Mouse (Mus musculus): ENCODE results near the gene Ncln. TPM values are rescaled to one million over a fixed set of nuclear protein-coding genes. Genes with fewer than 3 reads are reported as not detected.
A peak's percentile ranks its signal among the peaks of the same experiment; 100 is the strongest.

The Ncln gene
- polyA plus RNA-seq, 1 experiment from 2014 or later, result 64.7 TPM

GRCm38 (mm10) chr10:81538321-81539048 lies 42.3 kb upstream of the Ncln start:
- no peaks in the 10 kb centered on the region for H3K27me3 ChIP-seq (replicated peaks; ENCODE audit: control insufficient read depth, insufficient read depth, low read length)
- no peaks in the 10 kb centered on the region for H3K9me3 ChIP-seq (ENCODE audit: control insufficient read depth, low read length)
- ATAC-seq (ENCODE audit: low read depth) (no peak), DNase-seq (ENCODE audit: low spot score) (no peak)
- no peak overlapping the region for H3K4me3 ChIP-seq (ENCODE audit: low read depth, low read length)
- no peak overlapping the region for H3K4me2 ChIP-seq (ENCODE audit: low read depth, low read length)
- H3K4me1 ChIP-seq (ENCODE audit: control insufficient read depth, insufficient read depth, low read length), result peaks cover 4% of the 10 kb centered on the region
- WGBS, result 86% methylated on average over 3 of the region's 3 CpGs
- H3K36me3 ChIP-seq (ENCODE audit: control insufficient read depth, insufficient read depth, low read length), result peaks cover 25% of the 10 kb centered on the region; the same call in 1 of the 2 replicates
- H3K9ac ChIP-seq (ENCODE audit: low read depth, low read length), result no peak overlapping the region
- no peak overlapping the region for H3K27ac ChIP-seq (replicated peaks; ENCODE audit: low read depth, low read length)

- H3K4me2 ChIP-seq (ENCODE audit: low read depth, low read length), result no peak overlapping the region
- H3K4me3 ChIP-seq (ENCODE audit: low read depth, low read length), result no peak overlapping the region
- ATAC-seq (ENCODE audit: low read depth), result no peak
- 91% methylated on average over 2 of the region's 2 CpGs for WGBS
- H3K27ac ChIP-seq (replicated peaks; ENCODE audit: low read depth, low read length), result no peak overlapping the region
- H3K36me3 ChIP-seq (ENCODE audit: control insufficient read depth, insufficient read depth, low read length), result peaks cover 34% of the 10 kb centered on the region
- no peaks in the 10 kb centered on the region for H3K9me3 ChIP-seq (ENCODE audit: control insufficient read depth, low read length)
- DNase-seq (ENCODE audit: low spot score), result no peak
- H3K27me3 ChIP-seq (replicated peaks; ENCODE audit: control insufficient read depth, insufficient read depth, low read length), result no peaks in the 10 kb centered on the region
- H3K4me1 ChIP-seq (ENCODE audit: control insufficient read depth, insufficient read depth, low read length), result no peaks in the 10 kb centered on the region
- H3K9ac ChIP-seq (ENCODE audit: low read depth, low read length), result no peak overlapping the region
Observed at GRCm38 (mm10) chr10:81537429-81537828, 41.2 kb upstream of the Ncln start.

DNA sequence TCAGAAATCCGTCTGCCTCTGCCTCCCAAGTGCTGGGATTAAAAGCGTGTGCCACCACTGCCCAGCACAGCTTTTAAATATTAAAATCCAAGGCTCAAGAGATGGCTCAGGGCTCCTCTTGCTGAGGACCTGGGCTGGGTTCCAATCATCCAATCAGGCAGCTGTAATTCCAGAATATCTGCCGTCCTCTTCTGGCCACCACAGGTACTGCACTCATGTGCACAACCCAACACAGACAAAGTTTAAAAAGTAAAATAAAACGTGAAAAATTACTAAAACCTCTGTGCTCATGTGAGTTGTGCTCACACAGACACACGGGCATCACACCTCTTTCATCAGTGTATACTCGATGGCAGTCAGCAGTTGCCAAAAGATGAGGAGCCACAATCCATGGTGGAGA lies 40.5 kb upstream of the Ncln start:
- Histone ChIP-seq H3K4me2 (ENCODE audit: low read depth, low read length) (no peak overlapping the region), H3K4me1 (ENCODE audit: control insufficient read depth, insufficient read depth, low read length) (no peaks in the 10 kb centered on the region), H3K9ac (ENCODE audit: low read depth, low read length) (no peak overlapping the region), H3K9me3 (ENCODE audit: control insufficient read depth, low read length) (no peaks in the 10 kb centered on the region), H3K27me3 (replicated peaks; ENCODE audit: control insufficient read depth, insufficient read depth, low read length) (no peaks in the 10 kb centered on the region), H3K4me3 (ENCODE audit: low read depth, low read length) (no peak overlapping the region), H3K36me3 (ENCODE audit: control insufficient read depth, insufficient read depth, low read length) (peaks cover 40% of the 10 kb centered on the region), H3K27ac (replicated peaks; ENCODE audit: low read depth, low read length) (no peak overlapping the region)
- ATAC-seq (ENCODE audit: low read depth) (no peak), DNase-seq (ENCODE audit: low spot score) (no peak)
- WGBS, result 79% methylated on average over 6 of the region's 6 CpGs

DNA sequence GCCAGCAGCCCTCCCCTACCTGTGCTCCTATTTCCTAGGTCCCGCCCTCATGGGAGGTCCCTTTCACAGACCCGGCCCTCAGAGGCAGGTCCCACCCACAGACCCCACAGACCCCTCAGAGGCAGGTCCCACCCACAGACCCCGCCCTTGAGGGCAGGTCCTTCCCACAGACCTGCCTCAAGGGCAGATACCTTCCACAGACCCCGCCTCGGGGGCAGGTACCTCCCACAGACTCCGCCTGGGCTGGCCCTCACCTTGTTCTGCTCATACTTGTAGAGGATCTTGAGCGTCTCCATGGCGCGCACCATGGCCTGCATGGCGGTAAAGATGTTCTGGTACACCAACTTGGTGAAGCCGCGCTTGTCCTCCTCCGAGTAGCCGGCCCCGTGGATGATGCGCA lies 38.6 kb upstream of the Ncln start:
- Histone ChIP-seq H3K4me3 (ENCODE audit: low read depth, low read length) (no peak overlapping the region), H3K9me3 (ENCODE audit: control insufficient read depth, low read length) (no peaks in the 10 kb centered on the region), H3K4me1 (ENCODE audit: control insufficient read depth, insufficient read depth, low read length) (no peaks in the 10 kb centered on the region), H3K4me2 (ENCODE audit: low read depth, low read length) (no peak overlapping the region), H3K9ac (ENCODE audit: low read depth, low read length) (no peak overlapping the region), H3K27ac (replicated peaks; ENCODE audit: low read depth, low read length) (no peak overlapping the region), H3K36me3 (ENCODE audit: control insufficient read depth, insufficient read depth, low read length) (peaks cover 52% of the 10 kb centered on the region), H3K27me3 (replicated peaks; ENCODE audit: control insufficient read depth, insufficient read depth, low read length) (no peaks in the 10 kb centered on the region)
- 61% methylated on average over 12 of the region's 16 CpGs for WGBS
- DNase-seq (ENCODE audit: low spot score) (no peak), ATAC-seq (ENCODE audit: low read depth) (0 out of 2 replicates have a peak, but pooled peaks have one; percentile 12)

GRCm38 (mm10) chr10:81526779-81527178 lies 30.6 kb upstream of the Ncln start:
- H3K27ac ChIP-seq (replicated peaks; ENCODE audit: low read depth, low read length), result no peak overlapping the region
- H3K9ac ChIP-seq (ENCODE audit: low read depth, low read length), result no peak overlapping the region
- no peak overlapping the region for H3K4me3 ChIP-seq (ENCODE audit: low read depth, low read length)
- ATAC-seq (ENCODE audit: low read depth) (peak; percentile 19; the same call in 1 of the 2 replicates), DNase-seq (ENCODE audit: low spot score) (peak; percentile 50)
- no peaks in the 10 kb centered on the region for H3K9me3 ChIP-seq (ENCODE audit: control insufficient read depth, low read length)
- no peaks in the 10 kb centered on the region for H3K4me1 ChIP-seq (ENCODE audit: control insufficient read depth, insufficient read depth, low read length)
- H3K27me3 ChIP-seq (replicated peaks; ENCODE audit: control insufficient read depth, insufficient read depth, low read length), result no peaks in the 10 kb centered on the region
- peaks cover 30% of the 10 kb centered on the region; the same call in 1 of the 2 replicates for H3K36me3 ChIP-seq (ENCODE audit: control insufficient read depth, insufficient read depth, low read length)
- WGBS, result 9% methylated on average over 14 of the region's 14 CpGs
- no peak overlapping the region for H3K4me2 ChIP-seq (ENCODE audit: low read depth, low read length)

DNA sequence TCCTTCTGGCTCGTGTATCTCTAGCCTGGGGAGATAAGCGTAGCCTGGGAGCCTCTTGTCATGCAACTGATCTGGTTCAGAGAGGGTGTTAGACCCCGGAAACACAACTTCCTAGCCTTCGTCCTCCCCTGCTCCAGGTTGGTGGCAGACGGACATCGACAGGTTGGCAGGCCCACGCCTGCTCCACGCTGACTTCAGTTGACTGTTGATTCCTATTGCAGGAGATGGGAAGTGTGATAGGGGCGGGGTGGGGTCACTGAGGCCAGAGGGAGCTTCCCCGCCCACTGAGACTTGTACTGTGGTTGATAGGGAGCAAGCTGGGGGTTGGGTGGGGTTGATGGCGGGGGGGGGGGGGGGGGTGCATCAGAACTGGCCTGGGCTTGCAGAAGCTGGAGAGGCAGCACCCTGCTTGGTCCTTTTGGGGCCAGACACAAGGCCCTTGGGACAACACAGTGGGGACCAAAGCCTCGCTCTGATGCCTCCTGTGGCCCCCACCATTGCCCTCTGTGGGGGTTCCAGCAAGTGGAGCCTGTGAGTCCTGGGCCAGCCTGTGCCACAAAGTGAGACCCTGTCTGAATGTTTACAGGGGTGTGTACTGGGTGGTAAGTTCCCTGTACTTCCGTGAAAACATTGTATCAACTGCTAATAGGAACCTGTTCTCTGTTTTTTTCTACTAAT lies 29.0 kb upstream of the Ncln start:
- H3K9ac ChIP-seq (ENCODE audit: low read depth, low read length), result no peak overlapping the region
- DNase-seq (ENCODE audit: low spot score), result no peak
- H3K9me3 ChIP-seq (ENCODE audit: control insufficient read depth, low read length), result no peaks in the 10 kb centered on the region
- peaks cover 15% of the 10 kb centered on the region; the same call in 1 of the 2 replicates for H3K36me3 ChIP-seq (ENCODE audit: control insufficient read depth, insufficient read depth, low read length)
- ATAC-seq (ENCODE audit: low read depth), result no peak
- no peak overlapping the region for H3K27ac ChIP-seq (replicated peaks; ENCODE audit: low read depth, low read length)
- no peaks in the 10 kb centered on the region for H3K27me3 ChIP-seq (replicated peaks; ENCODE audit: control insufficient read depth, insufficient read depth, low read length)
- no peaks in the 10 kb centered on the region for H3K4me1 ChIP-seq (ENCODE audit: control insufficient read depth, insufficient read depth, low read length)
- H3K4me3 ChIP-seq (ENCODE audit: low read depth, low read length), result no peak overlapping the region
- 58% methylated on average over 12 of the region's 13 CpGs for WGBS
- no peak overlapping the region for H3K4me2 ChIP-seq (ENCODE audit: low read depth, low read length)

DNA sequence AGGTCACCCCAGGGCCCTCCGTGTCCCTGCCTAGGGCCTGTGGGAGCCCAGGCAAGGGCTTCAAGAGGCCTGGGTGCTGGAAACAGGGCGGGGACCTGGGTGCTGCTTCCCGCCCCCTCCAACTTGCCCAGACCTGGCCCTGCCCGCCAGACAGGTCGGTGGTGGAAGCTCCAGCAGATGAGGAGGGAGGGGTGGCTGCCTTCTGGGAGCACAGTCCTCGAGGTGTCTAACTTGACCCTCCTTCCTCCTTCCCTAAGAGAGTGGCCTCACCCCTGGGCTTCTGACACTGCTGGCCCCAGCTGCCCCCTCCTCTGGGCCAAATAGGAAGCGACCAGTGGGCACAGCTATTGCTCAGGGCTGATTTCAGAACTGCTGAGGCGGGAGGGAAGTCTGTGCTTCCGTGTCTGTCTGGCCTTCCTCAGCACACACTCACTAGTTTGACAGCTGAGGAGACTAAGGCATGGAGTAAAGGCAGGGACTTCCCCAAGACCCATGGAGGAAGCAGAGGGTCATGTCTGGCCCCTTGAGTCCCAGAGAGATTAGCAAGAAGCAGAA lies 27.9 kb upstream of the Ncln start, which contains the start of gene Gna15:
Gna15 (minus strand) TSS at position 175 of the 555 bp plus-strand sequence.
- Histone ChIP-seq H3K36me3 (ENCODE audit: control insufficient read depth, insufficient read depth, low read length) (0 out of 2 replicates have a peak, but pooled peaks cover 5% of the 10 kb centered on the region), H3K27ac (replicated peaks; ENCODE audit: low read depth, low read length) (no peak within 1 kb of the TSS), H3K9ac (ENCODE audit: low read depth, low read length) (no peak within 1 kb of the TSS), H3K4me3 (ENCODE audit: low read depth, low read length) (0 out of 2 replicates have a peak within 1 kb of the TSS, but pooled peaks have one; percentile 15), H3K27me3 (replicated peaks; ENCODE audit: control insufficient read depth, insufficient read depth, low read length) (no peaks in the 10 kb centered on the region), H3K4me2 (ENCODE audit: low read depth, low read length) (peak within 1 kb of the TSS; percentile 21; the same call in 1 of the 2 replicates), H3K9me3 (ENCODE audit: control insufficient read depth, low read length) (no peaks in the 10 kb centered on the region), H3K4me1 (ENCODE audit: control insufficient read depth, insufficient read depth, low read length) (no peaks in the 10 kb centered on the region)
- 22% methylated on average over 6 of the region's 9 CpGs for WGBS
- ATAC-seq (ENCODE audit: low read depth) (0 out of 2 replicates have a peak, but pooled peaks have one; percentile 34), DNase-seq (ENCODE audit: low spot score) (peak; percentile 27)

GRCm38 (mm10) chr10:81523570-81523969 lies 27.4 kb upstream of the Ncln start:
- ATAC-seq (ENCODE audit: low read depth), result no peak
- Histone ChIP-seq H3K9me3 (ENCODE audit: control insufficient read depth, low read length) (no peaks in the 10 kb centered on the region), H3K27me3 (replicated peaks; ENCODE audit: control insufficient read depth, insufficient read depth, low read length) (no peaks in the 10 kb centered on the region), H3K4me3 (ENCODE audit: low read depth, low read length) (0 out of 2 replicates have a peak overlapping the region, but pooled peaks have one; percentile 15), H3K4me1 (ENCODE audit: control insufficient read depth, insufficient read depth, low read length) (no peaks in the 10 kb centered on the region), H3K9ac (ENCODE audit: low read depth, low read length) (no peak overlapping the region), H3K36me3 (ENCODE audit: control insufficient read depth, insufficient read depth, low read length) (no peaks in the 10 kb centered on the region), H3K4me2 (ENCODE audit: low read depth, low read length) (peak overlapping the region; percentile 21; the same call in 1 of the 2 replicates), H3K27ac (replicated peaks; ENCODE audit: low read depth, low read length) (no peak overlapping the region)
- no peak for DNase-seq (ENCODE audit: low spot score)
- WGBS, result 20% methylated on average over 19 of the region's 19 CpGs

Measured in embryonic facial prominence, embryonic 14.5 days (tissue).